Mouse (Mus musculus) hindbrain, postnatal 0 days (tissue): ENCODE measurements around the gene Olfr288. TPM values are rescaled to one million over a fixed set of nuclear protein-coding genes. Genes with fewer than 3 reads are reported as not detected.

ENCODE experiments used
- ATAC-seq: fragments of 200-750 bp; cut with Nextera tagmentation; 2 replicates; pipeline ENCODE4 v1.8.0; 2017; ENCODE audit warnings: mild to moderate bottlenecking, moderate TSS enrichment, moderate library complexity
- DNase-seq: peaks from one replicate; pipeline ENCODE4 v3.0.0-alpha.2; 2015; ENCODE audit warnings: low spot score
- H3K27ac ChIP-seq: fragments of 300-500 bp; sonication (generic); 2 replicates; pipeline ENCODE4 v1.5.1; 2014; ENCODE audit warnings: mild to moderate bottlenecking
- H3K27me3 ChIP-seq: fragments of 300-500 bp; sonication (generic); 2 replicates; pipeline ENCODE4 v1.6.1; 2014; ENCODE audit warnings: low read length, mixed read lengths; ENCODE audit not compliant: insufficient read depth
- H3K36me3 ChIP-seq: fragments of 300-500 bp; sonication (generic); 2 replicates; pipeline ENCODE4 v1.6.1; 2014; ENCODE audit warnings: low read length, mixed read lengths; ENCODE audit not compliant: insufficient read depth
- H3K4me1 ChIP-seq: fragments of 300-500 bp; sonication (generic); 2 replicates; pipeline ENCODE4 v1.6.1; 2014; ENCODE audit warnings: antibody characterized with exemption, low read length, mixed read lengths; ENCODE audit not compliant: insufficient read depth
- H3K4me2 ChIP-seq: fragments of 300-500 bp; sonication (generic); 2 replicates; pipeline ENCODE4 v1.6.1; 2014; ENCODE audit warnings: low read depth, mild to moderate bottlenecking, low read length, moderate library complexity, mixed read lengths
- H3K4me3 ChIP-seq: fragments of 300-500 bp; sonication (generic); 2 replicates; pipeline ENCODE4 v1.5.1; 2014; ENCODE audit warnings: low read length
- H3K9ac ChIP-seq: fragments of 300-500 bp; sonication (generic); replicated peaks from 2 replicates; pipeline ENCODE4 v1.6.1; 2014; ENCODE audit warnings: mild to moderate bottlenecking, low read length, moderate library complexity, mixed read lengths
- H3K9me3 ChIP-seq: fragments of 300-500 bp; sonication (generic); 2 replicates; pipeline ENCODE4 v1.6.1; 2016; ENCODE audit warnings: low read length, mixed read lengths
- CTCF ChIP-seq: IDR thresholded peaks from 2 replicates; pipeline ENCODE4 v1.5.1; 2016; ENCODE audit warnings: antibody characterized with exemption, control low read depth, low read depth
- WGBS: fragments of 180-500 bp; shearing (Covaris S2); extraction: QIAGEN DNeasy Blood & Tissue Kit; methylation state at CpG from one replicate; pipeline ENCODE4 v1.1.7; 2014; 5-methylcytosine and 5-hydroxymethylcytosine counted together
- polyA plus RNA-seq: library from polyadenylated mRNA; unstranded; fragments of >200 nt; fragmentation: Nextera tagmentation; extraction: Ambion mirVana; gene quantifications from 2 replicates; pipeline ENCODE4 v1.2.1, GENCODE M21; 2015
- total RNA-seq: library from RNA; depleted of rRNA; stranded (reverse); fragments of >200 nt; gene quantifications from 2 replicates; pipeline ENCODE4 v1.2.3, GENCODE M21; 2014

The Olfr288 gene
- total and polyA plus RNA-seq, 2 experiments from 2014 or later: not detected

GRCm38 (mm10) chr15:98167645-98168621, 27.4 kb downstream of the Olfr288 start:
- no peak for TF ChIP-seq CTCF
- Histone ChIP-seq H3K27me3 (no peaks in the 10 kb centered on the region), H3K36me3 (no peaks in the 10 kb centered on the region), H3K27ac (peak overlapping the region; percentile 83), H3K9me3 (no peaks in the 10 kb centered on the region), H3K4me2 (peak overlapping the region; percentile 77), H3K4me3 (peak overlapping the region; percentile 58), H3K9ac (peak overlapping the region; percentile 71), H3K4me1 (peaks cover 10% of the 10 kb centered on the region; the same call in 1 of the 2 replicates)
- WGBS: under 1% methylated on average over 69 of the region's 69 CpGs
- ATAC-seq (peak; percentile 93), DNase-seq (peak; percentile 98)

GRCm38 (mm10) chr15:98166963-98167644, 28.2 kb downstream of the Olfr288 start, which contains the start of gene Ccdc184:
TSS of gene Ccdc184 (plus strand) at chr15:98167158.
- peaks cover 6% of the 10 kb centered on the region; the same call in 1 of the 2 replicates for H3K4me1 ChIP-seq
- H3K27me3 ChIP-seq: no peaks in the 10 kb centered on the region
- peak within 1 kb of the TSS; percentile 77 for H3K4me2 ChIP-seq
- DNase-seq (peak; percentile 45), ATAC-seq (peak; percentile 70)
- H3K4me3 ChIP-seq: peak within 1 kb of the TSS; percentile 58
- peak within 1 kb of the TSS; percentile 71 for H3K9ac ChIP-seq
- peak within 1 kb of the TSS; percentile 83 for H3K27ac ChIP-seq
- 0% methylated on average over 17 of the region's 18 CpGs for WGBS
- no peaks in the 10 kb centered on the region for H3K36me3 ChIP-seq
- no peak for TF ChIP-seq CTCF
- H3K9me3 ChIP-seq: no peaks in the 10 kb centered on the region

DNA sequence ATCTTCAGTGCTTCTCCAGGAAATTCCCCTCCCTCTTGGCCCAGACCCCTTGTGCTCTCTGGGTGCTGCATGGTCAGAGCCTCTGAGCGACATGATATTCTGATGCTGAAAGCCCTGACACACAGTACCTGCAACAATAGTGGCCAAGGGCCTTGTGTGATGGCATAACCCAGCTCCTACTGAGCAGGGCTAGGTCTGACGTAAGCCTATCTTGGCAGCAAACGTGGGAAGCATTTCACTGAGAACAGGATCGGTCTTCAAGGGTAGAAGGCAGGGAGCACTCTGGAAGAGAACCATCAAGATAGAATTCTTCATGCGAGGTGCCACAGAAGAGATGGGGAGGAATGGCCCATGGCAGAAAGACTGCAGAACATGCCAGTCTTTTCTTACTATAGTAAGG, 29.8 kb downstream of the Olfr288 start, which contains the start of gene Asb8:
TSS of gene Asb8 (minus strand) at position 101 of the 400 bp plus-strand sequence.
- Histone ChIP-seq H3K4me3 (no peak within 1 kb of the TSS), H3K27me3 (no peaks in the 10 kb centered on the region), H3K4me2 (peak within 1 kb of the TSS; percentile 77), H3K9me3 (no peaks in the 10 kb centered on the region), H3K36me3 (no peaks in the 10 kb centered on the region), H3K4me1 (peaks cover under 1% of the 10 kb centered on the region; the same call in 1 of the 2 replicates), H3K9ac (no peak within 1 kb of the TSS), H3K27ac (no peak within 1 kb of the TSS)
- ATAC-seq: no peak
- DNase-seq: no peak
- 83% methylated on average over 5 of the region's 5 CpGs for WGBS
- no peak for TF ChIP-seq CTCF

- Histone ChIP-seq H3K36me3 (no peaks in the 10 kb centered on the region), H3K27me3 (no peaks in the 10 kb centered on the region), H3K9ac (no peak overlapping the region), H3K9me3 (no peaks in the 10 kb centered on the region), H3K4me3 (no peak overlapping the region), H3K4me1 (no peaks in the 10 kb centered on the region), H3K27ac (no peak overlapping the region), H3K4me2 (no peak overlapping the region)
- WGBS: 67% methylated on average over 4 of the region's 4 CpGs
- no peak for ATAC-seq
- TF ChIP-seq CTCF: no peak
- DNase-seq: no peak
Observed at GRCm38 (mm10) chr15:98162561-98162960, 32.8 kb downstream of the Olfr288 start.

DNA sequence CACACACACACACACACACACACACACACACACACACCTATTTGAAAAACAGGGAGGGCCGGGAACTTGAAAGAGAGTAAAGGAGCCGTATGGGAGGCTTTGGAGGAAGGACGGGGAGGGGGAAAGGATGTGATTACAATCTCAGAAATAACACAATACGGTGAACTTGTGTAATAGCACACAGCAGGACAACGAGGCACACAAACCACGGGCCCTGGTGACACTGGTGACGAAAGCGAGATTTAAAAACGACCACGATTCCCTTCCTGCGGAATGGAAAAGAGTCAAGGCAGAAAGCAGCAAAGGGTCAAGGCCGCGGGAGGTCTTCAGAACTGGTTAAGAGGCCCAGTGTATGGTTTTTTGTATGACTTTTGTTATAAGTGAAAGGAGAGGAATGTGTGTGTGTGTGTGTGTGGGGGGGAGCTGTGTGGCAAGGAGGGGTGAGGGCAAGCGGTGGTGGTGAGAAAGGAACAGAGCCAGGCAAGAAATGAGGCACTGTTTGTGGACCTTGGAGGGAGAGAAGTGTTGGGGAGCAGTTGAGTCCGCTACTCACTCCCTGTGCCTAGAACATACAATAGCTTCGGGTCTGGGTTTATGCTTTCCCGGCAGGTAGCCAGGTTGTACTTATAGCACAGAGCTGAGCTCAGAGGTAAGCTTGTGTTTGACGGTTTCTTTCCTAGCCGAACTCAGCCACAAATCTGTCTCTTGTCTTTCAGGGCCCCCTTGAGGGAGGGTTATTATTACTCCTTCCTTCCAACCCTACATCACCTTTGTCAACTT, 34.1 kb downstream of the Olfr288 start:
- Histone ChIP-seq H3K36me3 (no peaks in the 10 kb centered on the region), H3K9ac (no peak overlapping the region), H3K27me3 (no peaks in the 10 kb centered on the region), H3K9me3 (no peaks in the 10 kb centered on the region), H3K4me2 (no peak overlapping the region), H3K27ac (no peak overlapping the region), H3K4me3 (no peak overlapping the region), H3K4me1 (no peaks in the 10 kb centered on the region)
- no peak for ATAC-seq
- WGBS: 50% methylated on average over 19 of the region's 19 CpGs
- DNase-seq: no peak
- no peak for TF ChIP-seq CTCF

DNA sequence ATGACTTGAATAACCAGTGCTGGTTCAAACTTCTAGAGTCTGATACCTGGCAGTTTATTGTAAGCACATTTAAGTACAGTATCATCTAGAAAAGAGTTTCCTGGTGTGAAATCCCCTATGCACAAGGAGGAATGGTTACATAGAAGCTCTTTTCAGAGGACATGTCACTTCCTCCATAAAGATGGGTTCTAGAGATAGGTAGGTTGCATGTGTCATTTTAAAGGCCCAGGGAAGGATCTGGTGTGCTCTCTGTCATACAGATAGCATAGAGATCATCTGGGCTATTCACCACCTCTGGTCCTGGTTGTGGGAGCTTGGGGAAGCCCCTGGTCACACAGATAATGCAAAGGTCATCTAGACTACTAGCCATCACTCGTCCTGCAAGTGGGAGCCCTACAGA, 38.1 kb downstream of the Olfr288 start:
- no peak for TF ChIP-seq CTCF
- Histone ChIP-seq H3K4me1 (no peaks in the 10 kb centered on the region), H3K4me2 (no peak overlapping the region), H3K4me3 (no peak overlapping the region), H3K9me3 (no peaks in the 10 kb centered on the region), H3K36me3 (no peaks in the 10 kb centered on the region), H3K27ac (no peak overlapping the region), H3K27me3 (no peaks in the 10 kb centered on the region), H3K9ac (no peak overlapping the region)
- ATAC-seq (no peak), DNase-seq (no peak)
- 91% methylated on average over 1 of the region's 1 CpGs for WGBS
